Mouse (Mus musculus) thymus, postnatal 25 days (tissue): Measurements from ENCODE around the gene Ppm1a.
A peak's percentile ranks its signal among the peaks of the same experiment; 100 is the strongest.
"Not testable (repeated sequence)": the region's sequence is repeated elsewhere in the genome, so short reads cannot be mapped to it uniquely, and the experiment has no call there.

Experiments
- DNase-seq: peaks from one replicate; pipeline ENCODE4 v3.0.0; 2022

The Ppm1a gene

DNA sequence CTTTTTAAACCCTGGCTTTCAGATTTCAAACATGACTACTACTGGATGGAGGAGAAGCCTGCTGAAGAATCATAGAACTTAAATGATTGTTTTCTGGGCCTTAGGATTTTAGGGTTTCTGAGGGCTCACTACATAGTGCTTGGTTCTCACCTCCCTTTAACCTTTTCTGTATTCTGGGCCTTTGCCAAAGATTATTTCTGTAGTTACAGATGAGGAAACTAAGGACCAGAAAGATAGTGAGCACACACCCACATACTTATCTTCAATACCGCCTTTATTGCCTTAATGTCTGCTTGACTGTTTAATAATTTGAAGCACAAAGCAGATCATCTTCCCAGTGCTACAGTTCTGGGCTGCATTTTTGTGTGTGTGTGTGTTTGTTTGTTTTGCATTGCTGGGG, 5.2 kb downstream of the Ppm1a start:
- DNase-seq = no peak

DNA sequence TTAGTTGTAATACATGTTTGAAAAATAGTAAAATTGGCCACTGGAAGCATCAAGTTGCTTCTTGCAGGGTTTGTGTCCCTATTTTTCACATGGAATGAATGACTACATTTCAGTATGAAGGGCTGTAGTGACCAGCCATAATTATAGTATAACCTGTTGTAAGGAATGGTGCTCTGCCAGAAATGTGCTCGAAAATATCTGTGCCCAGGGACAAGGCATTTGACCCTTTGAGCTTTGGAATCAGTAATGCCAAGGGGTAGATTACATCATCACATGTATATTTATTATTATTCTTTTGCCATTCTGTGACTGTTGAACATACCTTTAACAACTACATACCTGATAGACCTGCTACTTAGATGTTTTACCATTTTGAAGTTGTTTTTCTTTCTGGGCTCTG, 5.9 kb downstream of the Ppm1a start:
- DNase-seq = no peak

DNA sequence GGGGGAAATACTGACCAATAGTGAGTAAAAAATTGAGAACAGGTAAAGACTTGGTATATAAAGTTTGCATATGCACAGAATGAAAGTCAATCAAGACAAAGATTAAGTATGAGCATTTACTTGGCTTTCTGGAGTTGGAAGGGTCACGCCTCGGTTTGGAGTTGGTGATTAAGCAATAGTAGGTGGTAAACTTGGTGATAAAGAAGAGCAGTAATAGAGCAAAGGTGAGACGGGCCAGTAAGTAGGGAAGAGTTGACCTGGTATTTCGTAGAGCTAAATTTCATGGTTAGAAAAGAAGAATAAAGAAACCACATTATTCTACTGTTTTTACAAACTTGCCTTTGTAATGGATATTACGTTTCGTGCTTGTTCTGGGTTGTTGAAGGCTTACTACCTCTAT, 10.6 kb downstream of the Ppm1a start:
- DNase-seq = no peak

DNA sequence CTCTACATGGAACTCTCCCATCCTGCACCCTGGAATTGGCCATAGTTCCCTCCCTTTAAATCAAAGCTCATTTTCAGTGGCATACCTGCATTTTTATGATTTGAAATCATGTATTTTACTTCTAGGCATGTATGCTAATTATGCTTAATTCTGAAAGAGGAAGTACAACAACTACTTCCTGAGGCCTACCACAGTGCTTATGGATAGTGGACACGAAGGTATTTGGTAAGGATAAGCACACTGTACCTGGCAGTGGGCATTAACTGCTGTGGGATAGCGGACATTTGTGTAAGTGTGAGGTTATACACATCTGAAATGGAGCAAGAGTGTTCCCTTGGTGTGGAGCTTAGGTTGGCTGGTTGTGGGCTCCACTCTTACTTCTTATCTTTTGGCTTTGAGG, 11.0 kb downstream of the Ppm1a start:
- no peak for DNase-seq

DNA sequence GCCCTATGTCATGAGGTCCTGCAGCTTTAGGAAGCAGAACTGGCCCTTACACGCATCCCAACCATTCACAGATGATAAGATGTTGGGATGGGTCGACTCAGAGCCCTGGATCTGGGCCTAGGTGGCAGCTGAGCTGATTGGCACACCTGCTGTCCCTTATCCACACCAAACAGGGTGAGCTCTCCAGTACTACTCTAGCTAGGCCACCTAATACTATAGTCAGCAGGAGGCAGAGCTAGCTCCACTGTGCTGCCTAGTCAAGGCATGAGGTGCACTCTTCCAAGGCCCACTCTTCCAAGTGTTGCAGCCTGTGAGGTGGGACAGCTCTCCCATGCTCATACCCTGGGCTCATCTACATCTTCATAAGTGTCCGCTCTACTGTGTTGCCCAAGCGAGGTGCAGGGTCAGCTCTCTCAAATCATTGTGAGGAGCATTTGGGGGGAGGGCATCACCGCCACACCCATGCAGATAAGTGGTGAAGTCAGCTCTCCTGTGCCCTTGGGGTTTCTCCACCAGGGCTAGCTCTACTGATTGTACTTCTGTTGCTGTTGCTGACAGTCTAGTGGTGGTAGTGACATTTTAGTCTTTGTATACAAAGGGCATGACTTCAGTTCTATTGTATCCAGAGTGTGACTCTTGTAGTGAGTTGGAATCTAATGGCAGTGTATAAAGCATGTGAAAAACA, 12.4 kb downstream of the Ppm1a start:
- no peak for DNase-seq

DNA sequence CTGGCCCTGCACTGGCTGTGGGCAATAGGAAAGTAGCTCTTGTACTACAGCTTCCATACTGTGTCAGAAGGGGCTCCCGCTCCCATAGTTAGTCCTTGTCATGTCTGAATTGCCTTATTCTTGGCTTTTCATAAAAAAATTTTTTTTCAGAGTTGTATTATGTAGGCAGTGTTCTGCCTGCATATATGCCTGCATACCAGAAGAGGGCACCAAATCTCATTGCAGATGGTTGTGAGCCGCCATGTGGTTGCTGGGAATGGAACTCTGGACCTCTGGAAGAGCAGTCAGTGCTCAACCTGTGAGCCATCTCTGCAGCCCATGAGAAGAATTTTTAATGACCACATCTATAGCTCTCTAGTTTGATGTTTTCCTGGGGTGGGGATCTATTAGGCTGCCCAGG, 13.9 kb downstream of the Ppm1a start:
- DNase-seq = no peak

DNA sequence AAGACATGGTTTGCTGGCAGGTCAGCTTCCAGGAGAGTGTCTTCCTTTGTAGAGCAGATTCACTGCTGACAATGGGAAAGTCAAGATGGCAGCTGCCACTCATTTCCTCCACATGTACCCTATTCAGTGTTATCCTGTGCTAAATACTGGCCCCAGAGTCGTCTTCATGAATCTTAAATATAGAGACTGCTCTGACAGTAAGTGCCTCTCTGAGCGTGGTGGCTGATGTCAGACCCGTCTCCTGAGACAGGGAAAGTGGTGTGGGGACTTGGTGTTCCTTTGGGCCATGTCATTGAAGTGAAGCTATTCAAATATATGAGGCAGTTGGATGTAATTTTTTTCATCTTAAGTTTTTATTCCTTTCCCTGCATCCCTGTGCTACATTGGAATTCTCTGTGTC, 14.5 kb downstream of the Ppm1a start:
- DNase-seq = no peak

DNA sequence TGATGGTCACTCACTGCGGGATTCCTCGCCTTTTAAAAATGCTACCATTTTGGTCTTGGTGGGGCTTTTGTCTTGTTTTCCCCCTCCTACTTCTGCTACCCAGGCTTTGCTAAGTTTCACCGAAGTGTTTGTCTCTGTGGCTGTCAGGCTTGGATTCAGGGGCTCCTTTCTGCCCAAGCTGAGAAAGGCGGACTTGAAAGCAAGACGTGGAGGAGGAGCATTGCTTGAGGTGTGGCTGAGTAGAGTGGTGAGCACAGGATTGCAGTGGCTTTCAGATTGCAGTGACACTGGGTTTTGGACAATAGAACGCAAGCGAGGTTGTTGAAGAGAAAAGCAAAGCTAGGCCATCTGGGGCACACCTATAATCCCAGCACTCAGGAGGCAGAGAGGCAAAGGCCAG, 16.7 kb downstream of the Ppm1a start:
- DNase-seq = no peak

DNA sequence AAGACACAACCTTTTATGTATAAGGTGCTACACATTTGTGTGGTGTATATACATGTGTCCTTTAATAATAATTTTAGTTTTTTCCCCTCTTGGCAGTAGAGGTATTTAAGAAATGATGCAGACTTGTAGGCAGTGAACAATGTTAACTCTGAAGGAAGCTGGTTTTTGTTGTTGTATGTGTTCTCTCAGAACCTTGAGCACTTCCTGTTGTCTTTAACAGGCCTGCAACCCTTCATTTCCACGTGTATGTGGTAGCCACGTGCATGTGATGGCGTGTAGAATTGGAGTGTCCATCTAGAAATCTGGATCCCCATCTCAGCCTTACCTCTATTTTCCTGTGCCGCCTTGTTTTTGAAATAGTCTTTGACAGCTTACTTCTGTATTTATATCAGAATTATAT, 20.0 kb downstream of the Ppm1a start:
- DNase-seq = no peak

DNA sequence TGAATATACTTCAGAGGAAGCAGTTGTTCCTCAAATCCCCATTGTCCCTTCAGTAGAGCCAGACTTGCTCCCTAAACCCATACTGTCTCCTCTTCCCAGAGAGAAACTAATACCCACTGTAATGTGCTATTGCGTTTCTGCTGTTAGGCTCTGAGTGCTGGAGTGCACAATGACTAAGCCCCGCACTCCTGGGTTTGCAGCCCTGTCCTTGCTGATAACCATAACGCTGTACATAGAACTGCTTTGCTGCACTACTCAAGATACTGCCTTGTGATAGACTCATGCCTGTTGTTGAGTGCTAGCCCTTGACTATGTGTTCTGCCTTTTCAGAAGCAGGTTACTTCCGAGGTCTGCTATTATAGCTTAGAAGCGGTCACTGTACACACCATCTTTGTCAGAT, 22.9 kb downstream of the Ppm1a start:
- no peak for DNase-seq

DNA sequence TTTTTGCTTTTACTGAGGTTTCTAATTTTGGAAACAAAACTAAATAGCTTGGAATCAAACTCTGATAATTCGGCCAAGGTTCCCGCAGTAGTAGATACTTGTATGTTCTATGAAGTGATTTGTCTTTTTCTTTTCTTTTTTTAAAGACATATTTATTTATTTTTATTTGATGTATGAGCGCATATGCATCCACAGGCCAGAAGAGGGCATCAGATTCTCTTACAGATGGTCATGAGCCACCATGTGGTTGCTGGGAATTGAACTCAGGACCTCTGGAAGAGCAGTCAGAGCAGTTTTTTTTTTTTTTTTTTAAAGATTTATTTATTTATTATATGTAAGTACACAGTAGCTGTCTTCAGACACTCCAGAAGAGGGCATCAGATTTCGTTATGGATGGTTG, 25.5 kb downstream of the Ppm1a start:
- not testable (repeated sequence) for DNase-seq

DNA sequence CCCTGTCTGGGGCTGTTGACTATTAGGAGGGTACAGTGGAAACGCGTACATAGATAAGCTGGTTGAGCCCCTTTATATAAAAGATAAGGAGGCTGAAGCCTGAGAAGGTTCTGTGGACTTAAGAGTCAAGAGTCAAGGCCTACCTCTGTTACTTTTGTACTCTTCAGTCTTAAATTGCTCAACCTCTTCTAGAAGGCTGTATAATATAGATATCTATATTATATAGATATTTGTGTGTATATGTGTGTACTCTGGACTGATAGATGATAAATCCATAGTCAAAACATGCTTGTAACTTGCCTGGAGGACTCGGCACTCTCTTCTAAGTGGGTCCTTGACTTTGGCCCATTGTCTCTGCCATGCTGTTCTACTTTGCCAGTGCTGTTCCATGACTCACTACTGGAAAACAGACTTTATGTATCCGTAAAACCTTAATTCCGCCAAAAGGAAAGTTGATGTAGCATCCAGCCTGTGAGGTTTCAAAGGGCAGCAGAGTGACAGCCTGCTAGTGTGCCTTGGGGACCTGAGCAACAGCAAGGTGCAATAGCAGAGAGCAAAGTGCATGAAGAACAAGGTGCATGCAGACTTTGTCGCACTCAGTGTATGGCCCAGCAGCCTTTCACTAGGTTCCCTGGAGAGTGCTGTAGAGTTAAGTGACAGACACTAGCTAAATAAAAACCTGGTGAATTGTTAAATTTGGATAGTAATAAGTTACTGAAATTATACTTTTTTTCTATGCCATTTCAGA, 28.1 kb downstream of the Ppm1a start:
- no peak for DNase-seq

DNA sequence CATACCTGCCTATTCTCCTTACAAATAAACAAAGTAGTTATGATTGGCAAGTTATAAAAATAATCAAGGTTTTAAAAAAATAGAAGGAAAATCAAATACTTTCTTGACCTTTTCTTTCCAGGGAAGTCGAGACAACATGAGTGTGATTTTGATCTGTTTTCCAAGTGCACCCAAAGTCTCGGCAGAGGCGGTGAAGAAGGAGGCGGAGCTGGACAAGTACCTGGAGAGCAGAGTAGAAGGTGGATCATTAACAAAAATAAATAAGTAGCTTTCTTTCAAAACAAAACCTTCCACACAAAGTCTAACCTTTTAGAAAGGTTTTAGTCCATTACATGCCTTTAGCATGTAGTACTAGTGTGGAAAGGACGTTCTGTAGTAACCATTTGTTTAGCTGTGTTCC, 29.3 kb downstream of the Ppm1a start:
- DNase-seq = no peak

DNA sequence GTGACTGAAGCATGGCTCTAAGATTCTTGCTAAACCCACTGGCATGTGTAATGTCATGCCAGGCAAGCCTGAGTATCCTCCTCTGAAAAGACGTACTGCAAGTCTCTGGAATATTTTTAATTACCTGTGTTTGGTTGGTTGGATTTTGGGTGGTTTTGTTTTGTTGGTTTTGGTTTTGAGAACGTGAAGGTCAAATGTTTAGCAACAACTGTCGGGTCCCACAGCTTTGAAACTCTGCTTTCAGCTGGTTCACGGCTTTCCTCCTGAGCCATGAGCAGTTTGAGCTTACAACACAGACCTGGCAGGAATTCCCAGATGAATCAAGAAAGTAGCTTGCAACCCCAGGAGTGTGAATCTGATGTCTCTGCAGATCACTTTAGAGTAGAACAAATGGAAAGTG, 29.7 kb downstream of the Ppm1a start:
- no peak for DNase-seq

DNA sequence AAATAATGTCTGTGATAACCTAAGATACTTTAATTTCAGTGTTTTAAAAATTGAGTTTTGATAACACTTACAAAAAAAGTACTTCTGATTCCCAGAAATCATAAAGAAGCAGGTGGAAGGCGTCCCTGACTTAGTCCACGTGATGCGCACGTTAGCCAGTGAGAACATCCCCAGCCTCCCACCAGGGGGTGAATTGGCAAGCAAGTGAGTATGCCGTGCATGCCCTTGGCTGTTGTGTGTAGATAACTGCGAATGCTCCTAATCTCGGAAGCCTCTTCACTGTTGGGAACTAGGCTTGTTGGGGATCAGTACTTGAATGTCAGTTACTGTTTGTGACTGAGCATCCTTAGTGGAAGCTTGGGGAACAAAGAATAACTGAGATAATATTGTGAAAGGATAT, 33.3 kb downstream of the Ppm1a start:
- no peak for DNase-seq

DNA sequence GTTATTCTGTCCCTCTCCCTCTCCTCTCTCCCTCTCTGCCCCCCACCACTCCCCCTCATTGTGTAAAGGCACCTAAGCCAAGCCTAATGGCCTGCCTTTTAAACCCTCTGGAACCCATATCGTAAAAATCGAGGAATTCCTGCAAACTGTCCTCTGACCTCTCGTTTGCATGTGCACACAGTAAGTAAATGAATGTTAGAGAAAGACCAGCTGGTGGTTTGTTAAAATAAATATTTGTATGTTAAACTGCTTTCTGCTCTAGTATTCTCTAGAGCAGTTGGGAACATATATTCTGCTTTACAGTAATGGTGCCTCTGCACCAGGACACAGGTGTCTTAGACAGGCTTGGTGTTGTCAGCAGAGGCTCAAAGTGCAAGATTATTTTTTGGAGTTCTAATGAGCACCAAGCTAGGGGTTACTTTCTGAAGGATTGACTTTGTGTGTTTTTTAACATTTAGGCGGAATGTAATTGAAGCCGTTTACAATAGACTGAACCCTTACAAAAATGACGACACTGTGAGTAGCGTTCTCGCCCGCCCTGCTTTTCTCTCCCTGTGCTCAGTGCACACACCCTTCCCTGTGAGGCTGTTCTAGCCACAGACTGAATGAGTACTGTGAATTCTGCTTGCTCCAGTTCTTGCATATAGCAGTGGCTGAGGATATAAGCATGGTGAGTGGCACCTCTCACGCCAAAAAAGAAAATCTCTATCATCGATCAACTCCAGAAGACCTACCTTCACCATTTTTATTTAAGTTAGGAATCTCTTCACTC, 35.3 kb downstream of the Ppm1a start:
- no peak for DNase-seq

DNA sequence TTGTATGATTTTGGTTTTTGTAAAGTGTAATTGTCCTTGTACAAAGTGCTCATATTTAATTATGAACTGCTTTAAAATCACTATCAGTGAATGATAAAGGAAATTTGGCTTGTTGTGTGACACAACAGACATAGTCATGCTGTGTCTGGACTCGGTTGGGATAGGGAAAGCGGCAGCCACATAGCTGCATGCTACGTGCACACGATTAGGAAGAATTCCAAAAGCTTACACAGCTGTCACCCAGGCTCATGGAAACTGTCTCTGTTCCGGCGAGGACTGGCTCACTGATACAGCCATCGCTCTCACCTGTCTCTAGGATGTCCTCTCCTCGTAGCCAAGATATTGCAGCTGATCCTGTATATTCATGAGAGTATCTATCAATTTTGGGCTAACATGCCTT, 36.7 kb downstream of the Ppm1a start:
- no peak for DNase-seq

DNA sequence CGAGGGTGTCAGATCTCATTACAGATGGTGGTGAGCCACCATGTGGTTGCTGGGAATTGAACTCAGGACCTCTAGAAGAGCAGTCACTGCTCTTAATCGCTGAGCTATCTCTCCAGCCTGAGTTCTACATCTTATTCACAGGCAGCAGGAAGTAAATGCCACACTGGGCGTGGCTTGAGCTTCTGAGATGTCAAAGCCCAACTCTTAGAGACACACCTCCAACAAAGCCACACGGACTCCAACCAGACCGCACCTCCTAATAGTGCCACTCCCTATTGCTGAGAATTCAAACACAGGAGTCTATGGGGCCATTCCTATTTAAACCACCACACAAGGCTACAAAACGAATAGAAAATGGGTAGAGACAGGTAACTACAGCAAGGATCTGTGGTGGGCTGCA, 52.5 kb downstream of the Ppm1a start:
- no peak for DNase-seq

DNA sequence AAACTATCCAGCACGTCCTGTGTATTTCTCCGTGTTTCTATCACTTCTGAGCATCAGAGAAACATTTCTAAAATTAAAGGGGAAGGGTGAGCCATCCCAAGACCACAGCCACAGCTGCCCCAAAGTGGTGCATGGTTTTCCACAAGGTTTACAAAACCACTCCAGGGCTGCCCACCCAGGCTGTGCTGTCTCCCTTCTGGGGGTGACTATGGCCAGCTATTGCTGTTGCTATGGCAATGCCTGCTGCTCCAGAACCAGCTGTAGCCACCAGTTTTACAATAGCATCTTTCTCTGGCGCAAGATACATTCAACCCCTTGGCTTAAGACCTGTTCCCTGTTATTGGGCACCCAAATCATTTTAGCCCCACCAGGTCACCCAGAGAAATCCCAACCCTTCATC, 54.3 kb downstream of the Ppm1a start:
- DNase-seq = no peak

DNA sequence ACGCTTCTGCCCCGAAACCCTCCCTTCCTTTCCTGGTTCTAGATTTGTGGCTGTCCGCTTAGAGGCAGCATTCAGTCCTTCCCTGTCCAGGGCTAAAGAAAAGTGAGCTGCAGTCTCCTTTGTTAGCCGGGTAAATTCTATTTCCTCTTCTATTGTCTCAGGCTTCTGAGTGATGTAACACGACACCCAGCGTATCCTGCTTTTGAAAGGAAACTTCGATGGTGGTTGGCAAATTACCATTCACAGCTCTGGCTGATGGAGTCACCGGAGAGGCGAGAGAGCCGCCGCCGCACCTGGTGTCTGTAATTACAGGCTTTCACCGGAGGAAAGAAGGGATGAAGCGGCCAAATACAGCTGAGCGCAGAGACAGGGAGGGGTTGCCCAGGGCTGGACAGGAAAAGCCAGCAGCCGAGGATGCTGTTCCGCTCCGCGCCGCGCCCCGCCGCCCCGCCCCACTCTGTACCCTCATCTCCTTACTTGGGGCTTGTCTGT, 63.7 kb downstream of the Ppm1a start:
- DNase-seq = peak; percentile 57

DNA sequence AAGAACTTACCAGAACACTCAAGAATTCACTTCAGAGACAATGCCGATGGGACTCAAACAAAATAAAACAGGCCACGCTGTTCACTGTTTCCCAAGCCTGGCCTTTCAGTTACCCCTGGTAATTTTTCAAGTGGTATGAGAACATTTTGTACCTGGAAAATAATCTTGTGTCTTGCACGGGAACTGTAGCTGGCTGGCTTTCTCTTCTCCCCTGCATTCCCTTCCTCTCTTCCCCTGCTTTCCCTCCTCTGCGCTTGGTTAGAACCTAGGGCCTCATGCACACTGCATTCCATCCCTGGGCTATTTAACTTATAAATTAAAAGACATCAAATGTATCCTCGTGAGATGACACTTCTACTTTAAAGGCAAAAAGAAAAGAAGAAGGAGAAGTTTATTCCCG, 64.3 kb downstream of the Ppm1a start:
- DNase-seq = no peak

DNA sequence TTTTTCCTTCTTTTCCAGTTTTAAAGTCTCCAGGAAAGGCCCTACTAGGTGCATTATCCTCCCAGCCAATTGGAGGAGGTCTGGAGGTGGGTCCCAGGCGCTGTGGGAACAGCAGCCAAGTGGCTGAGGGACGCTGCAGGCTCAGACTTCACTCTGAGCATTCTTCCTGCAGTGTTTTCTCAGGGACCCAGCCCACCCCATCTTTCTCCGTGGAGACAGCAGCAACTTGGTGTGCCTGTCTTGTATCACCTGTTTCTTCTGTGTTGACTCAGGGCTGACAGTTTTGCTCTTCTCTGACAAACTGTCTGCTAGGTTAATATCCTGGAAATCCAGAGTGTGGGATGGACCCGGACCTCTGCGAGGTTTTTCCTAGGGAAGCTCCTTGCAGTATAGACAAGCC, 68.4 kb downstream of the Ppm1a start:
- DNase-seq = no peak

DNA sequence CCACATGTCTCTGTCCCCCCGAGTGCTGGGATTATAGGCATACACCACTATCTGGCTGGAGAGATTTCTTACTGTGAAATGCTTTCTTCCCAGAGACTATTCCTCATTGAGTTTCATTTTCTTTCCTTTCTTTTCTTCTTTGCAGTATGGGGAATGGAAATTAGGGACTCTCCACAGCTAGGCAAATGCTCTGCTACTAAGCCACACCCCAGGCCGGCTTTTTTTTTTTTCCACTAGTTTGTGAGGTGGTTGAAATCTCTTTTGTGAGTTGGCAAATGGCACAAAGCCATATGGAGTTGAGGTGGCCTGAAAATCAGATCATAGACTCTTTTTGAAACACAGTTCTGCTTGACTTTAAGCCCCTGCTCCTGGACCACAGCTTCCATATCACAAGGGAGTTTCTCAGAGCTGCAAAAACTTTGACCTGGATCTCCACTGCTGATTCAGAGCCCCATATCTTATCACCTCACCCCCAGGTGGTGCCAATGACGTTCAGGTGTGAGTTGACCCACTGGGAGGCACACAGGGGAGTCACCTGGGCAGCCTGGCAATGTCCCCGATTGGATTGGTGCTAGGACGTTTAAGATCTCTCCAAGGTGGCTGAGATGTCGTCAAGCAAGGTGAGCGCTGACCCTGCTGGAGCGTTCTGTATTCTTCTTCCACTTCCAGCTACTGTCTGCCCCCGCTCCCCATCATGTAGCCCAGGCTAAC, 71.7 kb downstream of the Ppm1a start:
- DNase-seq = no peak
